Mouse (Mus musculus) hindbrain, embryonic 16.5 days (tissue): ENCODE results near the gene Mfsd5. TPM values are rescaled to one million over a fixed set of nuclear protein-coding genes. Genes with fewer than 3 reads are reported as not detected.
A peak's percentile ranks its signal among the peaks of the same experiment; 100 is the strongest.

Experiments used
- ATAC-seq: fragments of 200-750 bp; cut with Nextera tagmentation; 2 replicates; pipeline ENCODE4 v1.8.0; 2017; ENCODE audit warnings: moderate TSS enrichment, moderate library complexity
- H3K27ac ChIP-seq: fragments of 300-500 bp; sonication (generic); 2 replicates; pipeline ENCODE4 v1.5.1; 2014; ENCODE audit warnings: low read depth, mild to moderate bottlenecking, control low read depth, low read length, moderate library complexity
- H3K27me3 ChIP-seq: fragments of 300-500 bp; sonication (generic); replicated peaks from 2 replicates; pipeline ENCODE4 v1.6.1; 2014; ENCODE audit warnings: low read length; ENCODE audit not compliant: control insufficient read depth, insufficient read depth
- H3K36me3 ChIP-seq: fragments of 300-500 bp; sonication (generic); 2 replicates; pipeline ENCODE4 v1.6.1; 2014; ENCODE audit warnings: mild to moderate bottlenecking, low read length, moderate library complexity, mixed read lengths; ENCODE audit not compliant: control insufficient read depth, insufficient read depth
- H3K4me1 ChIP-seq: fragments of 300-500 bp; sonication (generic); 2 replicates; pipeline ENCODE4 v1.6.1; 2014; ENCODE audit warnings: low read depth, low read length; ENCODE audit not compliant: control insufficient read depth, insufficient read depth
- H3K4me2 ChIP-seq: fragments of 300-500 bp; sonication (generic); 2 replicates; pipeline ENCODE4 v1.6.1; 2014; ENCODE audit warnings: mild to moderate bottlenecking, low read length, control low read depth, moderate library complexity
- H3K4me3 ChIP-seq: fragments of 300-500 bp; sonication (generic); 2 replicates; pipeline ENCODE4 v1.5.1; 2014; ENCODE audit warnings: mild to moderate bottlenecking, low read length, control low read depth, moderate library complexity
- H3K9ac ChIP-seq: fragments of 300-500 bp; sonication (generic); 2 replicates; pipeline ENCODE4 v1.6.1; 2014; ENCODE audit warnings: low read depth, mild to moderate bottlenecking, control low read depth, low read length, moderate library complexity
- H3K9me3 ChIP-seq: fragments of 300-500 bp; sonication (generic); 2 replicates; pipeline ENCODE4 v1.6.1; 2014; ENCODE audit warnings: mild to moderate bottlenecking, low read length, moderate library complexity; ENCODE audit not compliant: control insufficient read depth
- WGBS: fragments of 180-500 bp; shearing (Covaris S2); extraction: QIAGEN DNeasy Blood & Tissue Kit; methylation state at CpG from one replicate; pipeline ENCODE4 v1.1.7; 2014; 5-methylcytosine and 5-hydroxymethylcytosine counted together
- polyA plus RNA-seq: library from polyadenylated mRNA; unstranded; fragments of >200 nt; fragmentation: Nextera tagmentation; extraction: Ambion mirVana; gene quantifications from 2 replicates; pipeline ENCODE4 v1.2.1, GENCODE M21; 2015

Mfsd5 gene
- polyA plus RNA-seq, 1 experiment from 2014 or later, result 65.9 TPM

DNA sequence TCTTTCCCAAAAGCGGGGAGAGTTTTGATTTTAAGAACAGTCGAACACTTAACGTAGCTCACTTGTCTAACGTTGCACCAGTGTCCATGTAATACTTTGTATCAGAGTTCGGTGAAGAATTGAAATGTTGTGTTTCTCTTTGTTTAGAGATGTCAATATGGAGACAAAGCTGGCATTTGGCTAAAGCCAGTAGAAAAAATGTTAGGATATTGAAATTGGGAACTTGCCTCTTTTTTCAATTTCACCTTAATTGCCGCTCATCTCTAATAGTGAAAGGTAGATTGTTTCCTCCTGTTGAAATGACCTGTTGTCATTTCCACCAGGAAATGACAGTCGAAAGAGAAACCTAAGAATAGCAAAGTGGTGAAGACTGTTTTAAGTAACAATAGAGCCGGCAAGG is 47.6 kb downstream of the Mfsd5 start:
- peak overlapping the region; percentile 73 for H3K4me2 ChIP-seq
- peak overlapping the region; percentile 83 for H3K4me3 ChIP-seq
- H3K27ac ChIP-seq, result no peak overlapping the region
- no peaks in the 10 kb centered on the region for H3K27me3 ChIP-seq
- peaks cover 10% of the 10 kb centered on the region for H3K36me3 ChIP-seq
- peak overlapping the region; percentile 82 for H3K9ac ChIP-seq
- 69% methylated on average over 8 of the region's 8 CpGs for WGBS
- no peaks in the 10 kb centered on the region for H3K9me3 ChIP-seq
- ATAC-seq, result no peak
- H3K4me1 ChIP-seq, result peaks cover 14% of the 10 kb centered on the region

Other genes with a start within 250 kb of the Mfsd5 start
- 76.0 and 84.8 TPM in 2 replicates for gene Eif4b, start 205.7 kb upstream of the Mfsd5 start, polyA plus RNA-seq
- 8.7 and 14.9 TPM in 2 replicates for gene Tns2, start 179.0 kb upstream of the Mfsd5 start, polyA plus RNA-seq
- 105 and 108 TPM in 2 replicates for gene Spryd3, start 143.2 kb upstream of the Mfsd5 start, polyA plus RNA-seq
- gene Igfbp6, start 135.1 kb upstream of the Mfsd5 start, polyA plus RNA-seq, result 3.9 and 4.4 TPM in 2 replicates
- not detected in 2 replicates for gene Soat2, start 128.9 kb upstream of the Mfsd5 start, polyA plus RNA-seq
- 39.6 and 51.0 TPM in 2 replicates for gene Zfp740, start 76.2 kb upstream of the Mfsd5 start, polyA plus RNA-seq
- 35.5 and 43.3 TPM in 2 replicates for gene Csad, start 74.7 kb upstream of the Mfsd5 start, polyA plus RNA-seq
- gene Itgb7, start 47.5 kb upstream of the Mfsd5 start, polyA plus RNA-seq, result 1.1 and 2.0 TPM in 2 replicates
- gene Rarg, start 21.9 kb upstream of the Mfsd5 start, polyA plus RNA-seq, result 5.6 and 7.6 TPM in 2 replicates
- 0.06 and 0.14 TPM in 2 replicates for gene Gm9918, start 8.9 kb upstream of the Mfsd5 start, polyA plus RNA-seq
- 4.1 and 6.4 TPM in 2 replicates for gene Espl1, start 16.8 kb downstream of the Mfsd5 start, polyA plus RNA-seq
- gene Pfdn5, start 46.7 kb downstream of the Mfsd5 start, polyA plus RNA-seq, result 448 and 464 TPM in 2 replicates
- gene Myg1, start 52.3 kb downstream of the Mfsd5 start, polyA plus RNA-seq, result 88.1 and 99.0 TPM in 2 replicates
- gene Aaas, start 71.3 kb downstream of the Mfsd5 start, polyA plus RNA-seq, result 36.1 and 38.1 TPM in 2 replicates
- gene Sp7, start 87.7 kb downstream of the Mfsd5 start, polyA plus RNA-seq, result 0.46 and 1.0 TPM in 2 replicates
- gene Sp1, start 126.7 kb downstream of the Mfsd5 start, polyA plus RNA-seq, result 3.4 and 3.5 TPM in 2 replicates
- gene Amhr2, start 165.9 kb downstream of the Mfsd5 start, polyA plus RNA-seq, result 0.10 and 0.30 TPM in 2 replicates
- 83.3 and 98.7 TPM in 2 replicates for gene Prr13, start 179.6 kb downstream of the Mfsd5 start, polyA plus RNA-seq
- gene Pcbp2, start 191.1 kb downstream of the Mfsd5 start, polyA plus RNA-seq, result 120 TPM in 2 replicates
- 8.1 and 21.8 TPM in 2 replicates for gene Gm10337, start 224.3 kb downstream of the Mfsd5 start, polyA plus RNA-seq
- 55.7 and 62.4 TPM in 2 replicates for gene Map3k12, start 237.6 kb downstream of the Mfsd5 start, polyA plus RNA-seq
- gene Tarbp2, start 238.7 kb downstream of the Mfsd5 start, polyA plus RNA-seq, result 104 and 109 TPM in 2 replicates
- gene Npff, start 245.5 kb downstream of the Mfsd5 start, polyA plus RNA-seq, result 4.1 and 5.0 TPM in 2 replicates